Comparison of ENCODE assay signal across 9 mouse cellular contexts in the genomic region with DNA sequence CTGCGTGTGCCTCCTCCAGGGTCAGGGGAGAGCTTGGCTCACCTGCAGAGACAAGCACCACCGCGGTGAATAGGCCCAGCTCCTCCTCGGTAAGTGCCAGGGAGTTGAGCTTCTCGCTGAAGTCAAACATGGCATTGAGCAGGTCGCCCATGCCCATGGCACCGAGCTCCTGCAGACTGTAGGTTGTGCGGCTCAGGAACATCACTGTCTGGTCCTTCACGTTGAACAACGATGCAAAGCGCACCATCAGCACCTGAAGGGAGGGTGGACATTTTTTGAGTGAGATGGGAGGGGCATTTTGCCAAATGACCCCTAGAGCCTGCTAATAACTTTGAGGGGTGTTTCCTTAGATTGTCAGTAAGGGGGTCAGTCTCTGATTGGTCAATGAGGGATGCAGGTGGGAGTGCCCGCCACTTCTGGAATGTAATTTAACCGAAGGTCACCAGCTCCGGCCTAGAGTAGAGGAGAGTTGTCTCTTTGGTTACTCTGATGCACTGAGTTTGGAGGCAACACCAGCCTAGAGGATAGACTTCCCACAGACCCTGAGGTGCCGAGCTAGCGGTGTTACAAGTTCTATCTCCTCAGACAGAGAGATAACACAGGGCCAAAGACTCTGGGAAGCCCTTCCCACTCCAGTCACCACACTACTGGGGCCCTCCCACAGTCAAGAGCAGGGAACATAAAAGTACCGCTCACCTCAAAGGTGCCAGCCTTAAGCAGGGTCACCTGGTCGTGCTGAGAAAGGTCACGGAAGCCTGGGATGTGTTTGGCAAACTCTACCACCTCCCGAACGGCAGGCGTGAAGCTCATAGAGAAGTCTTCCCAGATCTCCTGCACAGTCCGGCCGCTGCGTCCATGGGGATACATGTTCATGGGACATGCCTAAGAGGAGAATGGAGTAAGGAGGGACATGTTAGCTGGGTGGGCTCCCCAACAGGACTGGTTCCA. TPM values are rescaled to one million over a fixed set of nuclear protein-coding genes. Genes with fewer than 3 reads are reported as not detected.
DNase-seq lines count a peak whose midpoint lies in the region; ATAC-seq and TF ChIP-seq lines count a peak whose summit lies in the region.
"Had no signal": no experiment of that assay in that cellular context is flagged by ENCODE, and none has a peak within 500 bp of the region (broad histone marks: within the 10 kb centered on the region; RNA-seq: fewer than 3 reads in every experiment).

No protein-coding gene starts in this region.

- H3K27ac ChIP-seq in cerebellum, adult 2 months (ENCODE audit: insufficient read depth, low read length): no peak overlapping the region
- peak overlapping the region; percentile 1 for H3K27ac ChIP-seq in olfactory bulb, adult 2 months (ENCODE audit: insufficient read depth, low read depth, low read length)
- H3K27ac ChIP-seq: limb, embryonic 12.5 days had no signal

- TF ChIP-seq POLR2A in cerebellum, adult 2 months (IDR thresholded peaks at IDR 0.05; ENCODE audit: borderline replicate concordance, insufficient read depth, low read length): no peak
- peak; percentile 39; the same call in 1 of the 2 replicates for TF ChIP-seq POLR2A in lung, adult 2 months (IDR thresholded peaks at IDR 0.05; ENCODE audit: borderline replicate concordance, extremely low read depth, low read depth, low read length)
- no peak for TF ChIP-seq POLR2A in olfactory bulb, adult 2 months (IDR thresholded peaks at IDR 0.05; ENCODE audit: insufficient read depth, low read depth, low read length)

- ATAC-seq in cerebellum, adult (ENCODE audit: insufficient number of reproducible peaks, low FRiP score, low TSS enrichment): no peak

- intact Hi-C loops in heart, postnatal 10 days (cut with DNase I): loop anchor here (2.0 kb wide), 1 partner anchor 14 kb away; no protein-coding TSS in a partner anchor

- 56% methylated on average over 25 of the region's 25 CpGs for WGBS in cerebellum, adult 2 months
- 80% methylated on average over 25 of the region's 25 CpGs for WGBS in lung, adult 2 months
- WGBS in olfactory bulb, adult 2 months: 73% methylated on average over 25 of the region's 25 CpGs

- H3K4me1 ChIP-seq in cerebellum, adult 2 months (ENCODE audit: control insufficient read depth, insufficient read depth, low read length): peaks cover 55% of the 10 kb centered on the region
- peaks cover 43% of the 10 kb centered on the region for H3K4me1 ChIP-seq in lung, adult 2 months (ENCODE audit: control insufficient read depth, insufficient read depth, low read length)
- H3K4me1 ChIP-seq in olfactory bulb, adult 2 months (ENCODE audit: control insufficient read depth, insufficient read depth, low read length): peaks cover 65% of the 10 kb centered on the region

- no peak for TF ChIP-seq CTCF in cerebellum, adult 2 months (IDR thresholded peaks at IDR 0.05; ENCODE audit: borderline replicate concordance, insufficient read depth, low read depth, low read length)
- TF ChIP-seq CTCF in lung, adult 2 months (IDR thresholded peaks at IDR 0.05; ENCODE audit: insufficient read depth, low read length): no peak
- no peak for TF ChIP-seq CTCF in olfactory bulb, adult 2 months (IDR thresholded peaks at IDR 0.05; ENCODE audit: insufficient read depth, low read depth, low read length)

- no peak overlapping the region for H3K4me3 ChIP-seq in cerebellum, adult 2 months (replicated peaks; ENCODE audit: insufficient read depth, low read depth, low read length)
- H3K4me3 ChIP-seq in lung, adult 2 months (replicated peaks; ENCODE audit: extremely low read depth, low read depth, low read length): no peak overlapping the region
- no peak overlapping the region for H3K4me3 ChIP-seq in olfactory bulb, adult 2 months (ENCODE audit: insufficient read depth, low read depth, low read length)

- peak; percentile 34 to 51 for DNase-seq in cerebellum, adult 2 months
- DNase-seq in lung, adult 2 months: peak; percentile 20
- DNase-seq in lung, postnatal 4 days: no peak
- DNase-seq in heart, postnatal 10 days: peak; percentile 36 to 47
- no peak for DNase-seq in urinary bladder, adult 18-20 months (ENCODE audit: low spot score in 2 of 2)
- no peak for DNase-seq in right cerebral cortex, postnatal 36 days (ENCODE audit: low spot score in 2 of 2)

- no peaks in the 10 kb centered on the region for H3K27me3 ChIP-seq in cerebellum, adult 2 months (ENCODE audit: control insufficient read depth, insufficient read depth, low read length)
- H3K27me3 ChIP-seq: limb, embryonic 12.5 days had no signal

RNA-seq across cellular contexts. Expression of a gene that starts 5.9 kb away (rescaled TPM):
- 144 and 167 TPM in 2 replicates for polyA plus RNA-seq in cerebellum, adult 2 months (2012; rRNA removed)
- polyA plus RNA-seq in lung, adult 2 months (2012; rRNA removed): 213 and 329 TPM in 2 replicates
- total RNA-seq in heart, postnatal 10 days (2021): 10 to 100 TPM; 31.1 to 32.7 TPM
- not detected in 2 replicates for polyA plus RNA-seq in olfactory bulb, adult 2 months (2012; ENCODE audit: insufficient read depth, insufficient read length, low replicate concordance, missing spikeins)

RNA-seq across cellular contexts. Expression of a gene that starts 26.0 kb away (rescaled TPM):
- polyA plus RNA-seq in cerebellum, adult 2 months (2012; rRNA removed): 99.1 and 103 TPM in 2 replicates
- polyA plus RNA-seq in lung, adult 2 months (2012; rRNA removed): 39.0 and 54.3 TPM in 2 replicates
- total RNA-seq in heart, postnatal 10 days (2021): 10 to 100 TPM; 70.3 to 83.4 TPM
- polyA plus RNA-seq in olfactory bulb, adult 2 months (2012; ENCODE audit: insufficient read depth, insufficient read length, low replicate concordance, missing spikeins): 206 and 252 TPM in 2 replicates

RNA-seq across cellular contexts. Expression of a gene that starts 28.8 kb away (rescaled TPM):
- polyA plus RNA-seq in cerebellum, adult 2 months (2012; rRNA removed): 439 and 447 TPM in 2 replicates
- 142 and 159 TPM in 2 replicates for polyA plus RNA-seq in lung, adult 2 months (2012; rRNA removed)
- 100 to 1,000 TPM; 172 to 190 TPM for total RNA-seq in heart, postnatal 10 days (2021)
- polyA plus RNA-seq in olfactory bulb, adult 2 months (2012; ENCODE audit: insufficient read depth, insufficient read length, low replicate concordance, missing spikeins): 251 and 495 TPM in 2 replicates

RNA-seq across cellular contexts. Expression of a gene that starts 35.4 kb away (rescaled TPM):
- 55.5 TPM in 2 replicates for polyA plus RNA-seq in cerebellum, adult 2 months (2012; rRNA removed)
- polyA plus RNA-seq in lung, adult 2 months (2012; rRNA removed): 33.6 and 37.9 TPM in 2 replicates
- total RNA-seq in heart, postnatal 10 days (2021): 10 to 100 TPM; 29.0 to 29.7 TPM
- not detected in 2 replicates for polyA plus RNA-seq in olfactory bulb, adult 2 months (2012; ENCODE audit: insufficient read depth, insufficient read length, low replicate concordance, missing spikeins)

RNA-seq across cellular contexts. Expression of a gene that starts 40.0 kb away (rescaled TPM):
- 105 and 108 TPM in 2 replicates for polyA plus RNA-seq in cerebellum, adult 2 months (2012; rRNA removed)
- 45.0 and 55.1 TPM in 2 replicates for polyA plus RNA-seq in lung, adult 2 months (2012; rRNA removed)
- 10 to 100 TPM; 44.9 to 52.1 TPM for total RNA-seq in heart, postnatal 10 days (2021)
- polyA plus RNA-seq in olfactory bulb, adult 2 months (2012; ENCODE audit: insufficient read depth, insufficient read length, low replicate concordance, missing spikeins): not detected in 2 replicates

Comparison
In these comparisons a context has a peak if more than half of its experiments do, and no peak if none do; other contexts are left out.
1. DNase-seq: peak in cerebellum, adult 2 months (2 of 2), lung, adult 2 months (single experiment) and heart, postnatal 10 days (2 of 2); none in lung, postnatal 4 days (0 of 2), urinary bladder, adult 18-20 months (0 of 2) and right cerebral cortex, postnatal 36 days (0 of 2).
2. RNA of a gene that starts 5.9 kb away (polyA plus RNA-seq): 213 to 329 TPM in lung, adult 2 months and 144 to 167 TPM in cerebellum, adult 2 months; not detected in olfactory bulb, adult 2 months; every median in the first group is over 100 times any median in the second.